Mouse (Mus musculus) fat pad, adult 2 months (tissue): ENCODE data around the gene Rbfox3.

Experiments used
- DNase-seq: peaks from one replicate; pipeline ENCODE4 v3.0.0-alpha.2; 2011; ENCODE audit warnings: low read depth, low spot score; ENCODE audit errors: extremely low read depth

Gene Rbfox3

DNA sequence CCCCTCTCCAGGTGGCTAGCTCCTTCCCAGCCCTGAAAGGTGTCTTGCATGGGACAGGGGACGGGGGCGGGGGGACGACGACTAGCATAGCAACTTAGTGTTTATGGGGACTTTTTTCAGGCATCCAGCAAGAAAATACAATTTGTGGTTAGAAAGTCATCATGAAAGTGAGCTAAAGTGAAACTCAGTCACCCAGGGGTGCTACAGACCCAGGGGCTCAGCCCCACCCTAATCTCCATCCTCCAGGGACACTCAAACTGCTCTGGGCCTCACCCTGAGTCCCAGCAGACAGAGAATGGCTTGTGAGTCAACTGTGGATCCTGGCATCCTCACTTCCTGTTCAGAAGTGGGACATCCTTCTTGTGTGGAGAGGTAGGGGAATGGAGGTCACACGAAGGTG lies 179.7 kb downstream of the Rbfox3 start:
- DNase-seq, result no peak

DNA sequence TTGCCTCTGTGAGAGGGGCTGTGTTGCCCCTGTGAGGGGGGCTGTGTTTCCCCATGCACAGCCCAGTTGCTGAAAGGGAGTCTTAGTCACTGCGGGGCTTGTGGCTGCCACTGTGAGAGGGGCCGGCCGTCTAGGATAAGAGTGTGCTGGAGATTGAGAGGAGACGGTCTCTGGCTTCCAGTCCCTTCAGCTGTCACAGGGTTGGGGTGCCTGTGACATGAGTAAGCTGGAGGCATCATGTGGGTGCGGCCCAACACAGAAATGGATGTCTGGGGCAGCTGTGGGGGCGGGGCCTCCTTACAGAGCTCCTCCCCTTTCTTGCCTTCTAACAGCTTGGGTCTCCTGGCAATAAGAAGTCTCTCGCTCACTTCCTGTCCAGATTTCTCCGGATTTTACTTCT lies 182.0 kb downstream of the Rbfox3 start:
- no peak for DNase-seq

DNA sequence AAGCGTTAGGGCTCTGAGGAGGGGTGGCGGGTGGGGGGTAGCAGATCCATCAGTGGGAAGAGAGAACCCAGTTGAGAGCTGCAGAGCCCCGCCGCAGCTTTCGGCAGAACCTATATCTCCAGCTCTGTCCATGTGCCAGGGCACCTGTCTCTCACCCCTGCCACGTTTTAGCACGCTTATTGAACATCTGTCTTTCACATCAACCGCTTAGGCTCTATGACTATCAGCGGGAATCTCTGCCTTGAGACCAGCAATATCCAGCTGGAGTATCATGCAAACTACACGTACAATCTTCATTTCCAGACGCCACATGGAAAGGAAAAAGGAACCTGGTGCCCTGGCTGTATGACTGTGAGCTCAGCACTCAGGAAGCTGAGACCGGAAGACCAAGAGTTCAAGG lies 182.6 kb downstream of the Rbfox3 start:
- DNase-seq, result no peak

DNA sequence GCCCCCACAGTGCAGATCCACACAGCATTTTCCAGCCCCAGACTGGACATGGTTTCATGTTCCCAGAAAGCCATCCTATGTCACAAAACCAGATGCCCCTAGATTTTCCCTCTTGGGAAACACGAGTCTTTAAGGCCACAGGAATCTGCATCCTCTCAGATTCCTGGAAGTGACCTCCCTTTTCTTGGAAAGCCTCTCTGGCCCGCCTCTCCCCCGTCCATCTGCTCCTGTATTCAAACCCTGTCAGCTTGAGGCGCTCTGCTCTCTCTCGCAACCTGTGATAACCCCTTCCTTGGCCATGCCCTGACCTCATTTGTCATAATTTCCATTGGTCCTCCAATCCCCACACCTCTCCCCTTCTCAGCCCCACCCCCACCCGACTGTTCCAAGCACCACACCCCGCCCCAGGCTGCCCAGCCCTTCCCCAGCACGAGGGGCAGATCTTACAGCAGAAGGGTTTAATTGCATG lies 183.3 kb downstream of the Rbfox3 start:
- no peak for DNase-seq

DNA sequence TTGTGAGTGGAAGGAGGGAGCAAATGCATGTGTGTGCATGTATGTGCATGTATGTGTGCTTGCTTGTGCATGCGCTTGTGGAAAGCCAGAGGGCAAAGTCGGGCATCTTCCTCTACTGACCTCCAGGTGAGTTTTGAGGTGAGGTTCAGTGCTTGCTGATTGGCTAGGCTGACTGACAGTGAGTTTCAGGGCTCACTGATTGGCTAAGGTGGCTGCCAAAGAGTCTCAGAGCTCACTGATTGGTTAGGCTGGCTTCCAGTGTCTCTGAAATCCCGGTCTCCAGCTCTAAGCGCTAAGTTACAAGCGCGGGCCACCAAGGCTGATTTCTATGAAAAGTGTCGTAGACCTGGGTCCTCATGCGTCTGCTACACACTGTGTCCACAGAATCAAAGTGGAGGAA lies 185.0 kb downstream of the Rbfox3 start:
- no peak for DNase-seq

DNA sequence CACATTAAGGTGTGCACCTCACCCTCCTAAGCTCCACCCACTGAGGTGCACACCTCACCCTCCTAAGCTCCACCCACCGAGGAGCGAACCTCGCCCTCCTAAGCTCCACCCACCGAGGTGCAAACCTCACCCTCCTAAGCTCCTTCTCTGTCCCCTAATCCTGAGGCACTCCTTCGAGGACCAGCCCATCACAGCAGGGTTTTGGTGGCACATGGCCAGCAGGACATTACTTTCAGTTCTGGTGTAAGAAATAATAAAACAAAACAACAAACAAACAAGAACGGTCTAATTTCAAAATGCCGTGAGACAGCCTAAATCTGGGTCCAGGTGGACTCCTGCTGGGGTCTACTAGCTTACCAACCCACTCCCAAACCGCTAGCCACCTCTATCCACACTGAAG lies 187.0 kb downstream of the Rbfox3 start:
- no peak for DNase-seq

DNA sequence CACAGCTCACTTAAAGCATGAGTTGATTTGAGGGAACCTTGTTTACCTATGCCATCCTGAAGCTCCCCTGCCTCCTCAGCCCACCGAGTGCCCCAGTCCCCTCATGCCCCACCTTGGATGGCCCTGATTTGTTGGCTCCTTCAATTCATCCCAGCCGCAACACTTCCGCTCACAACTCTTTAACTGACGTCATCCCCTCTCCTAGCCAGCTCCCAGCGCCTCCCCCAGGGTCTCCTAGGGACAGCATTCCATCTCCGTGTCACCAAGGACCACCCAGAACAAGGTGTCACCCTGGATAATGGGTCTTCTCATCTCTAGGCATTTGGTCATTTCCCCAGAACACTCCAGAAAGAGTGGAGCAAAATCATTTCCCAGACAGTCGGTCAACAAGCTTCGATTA lies 188.2 kb downstream of the Rbfox3 start:
- DNase-seq, result no peak

DNA sequence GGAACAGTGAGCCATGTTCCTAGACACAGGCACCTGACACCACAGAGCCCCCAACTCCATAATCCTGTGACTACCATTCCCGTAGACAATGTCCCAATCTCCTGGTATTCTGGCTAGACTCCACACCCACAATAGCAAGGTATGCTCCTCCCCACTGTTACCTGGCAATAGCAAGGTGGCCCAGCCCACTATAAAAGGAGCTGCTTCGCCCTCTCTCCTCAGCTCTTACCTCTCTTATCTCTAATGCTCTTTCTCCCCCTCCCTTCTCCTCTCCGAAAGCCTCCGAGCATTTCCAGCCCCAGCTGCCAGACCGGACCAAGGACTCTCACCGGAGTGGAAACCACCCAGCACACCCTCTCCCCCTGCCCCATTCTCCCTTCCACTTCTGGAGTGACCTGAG lies 189.5 kb downstream of the Rbfox3 start:
- DNase-seq, result no peak

DNA sequence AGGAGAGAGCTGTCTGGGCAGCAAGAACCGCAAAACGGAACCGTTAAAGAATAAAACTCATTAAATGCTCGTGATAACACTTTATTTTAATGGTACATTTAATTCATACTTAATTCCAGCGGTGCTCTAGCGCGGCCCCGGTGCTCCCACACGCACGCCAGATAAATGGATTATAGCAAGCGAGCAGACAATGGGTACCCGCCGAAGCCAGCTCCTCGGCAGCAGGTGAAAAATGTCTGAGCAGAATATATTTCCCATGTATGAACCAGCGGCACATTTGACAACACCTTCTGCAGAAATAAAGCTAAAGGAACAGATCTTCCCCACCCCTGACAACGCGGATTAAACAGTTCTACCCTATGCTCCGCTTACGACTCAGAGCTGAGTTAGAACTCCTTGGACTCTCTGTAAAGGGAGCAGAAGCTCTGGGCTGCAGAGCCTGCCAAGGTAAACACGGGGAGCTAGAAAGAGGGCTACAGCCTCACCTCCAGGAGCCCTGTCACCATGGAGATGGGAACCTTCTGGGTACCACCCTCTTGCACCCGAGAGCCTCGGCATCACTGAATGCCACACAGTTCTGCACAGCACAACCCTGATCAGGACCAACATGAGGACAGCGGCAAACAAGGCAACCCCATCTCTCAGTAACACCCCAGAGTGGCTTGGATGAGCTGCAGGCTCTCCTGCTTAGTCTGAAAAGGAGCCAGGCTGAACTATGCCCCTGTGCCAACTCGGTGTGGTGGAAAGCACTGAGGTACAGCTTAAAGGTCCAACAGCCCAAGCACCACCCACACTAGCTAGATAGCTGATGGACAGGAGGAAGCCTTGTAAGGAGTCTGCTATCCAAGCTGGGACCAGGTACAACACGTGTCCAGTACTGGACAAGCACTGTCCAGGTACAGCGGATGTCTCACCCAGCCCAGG lies 196.5 kb downstream of the Rbfox3 start:
- DNase-seq, result no peak

DNA sequence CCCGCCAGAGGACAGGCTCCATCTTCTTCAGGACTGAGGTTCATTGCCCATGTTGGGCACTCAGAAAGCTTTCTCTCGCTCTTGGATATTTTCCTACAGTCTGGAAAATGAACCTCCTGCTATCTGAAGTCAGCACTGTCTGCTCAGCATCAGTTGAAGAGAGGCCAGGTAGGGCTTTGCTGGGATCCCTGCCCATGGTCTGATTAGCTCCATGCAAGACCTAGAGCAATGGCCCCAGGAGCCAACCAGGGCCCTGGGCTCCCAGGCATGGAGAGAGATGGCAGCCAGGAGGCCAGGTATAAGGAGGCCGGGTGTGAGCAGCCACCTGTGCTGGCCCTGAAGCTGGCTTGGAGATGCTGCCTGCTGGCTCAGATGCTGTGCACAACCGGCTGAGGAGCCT lies 198.6 kb downstream of the Rbfox3 start:
- DNase-seq, result no peak

DNA sequence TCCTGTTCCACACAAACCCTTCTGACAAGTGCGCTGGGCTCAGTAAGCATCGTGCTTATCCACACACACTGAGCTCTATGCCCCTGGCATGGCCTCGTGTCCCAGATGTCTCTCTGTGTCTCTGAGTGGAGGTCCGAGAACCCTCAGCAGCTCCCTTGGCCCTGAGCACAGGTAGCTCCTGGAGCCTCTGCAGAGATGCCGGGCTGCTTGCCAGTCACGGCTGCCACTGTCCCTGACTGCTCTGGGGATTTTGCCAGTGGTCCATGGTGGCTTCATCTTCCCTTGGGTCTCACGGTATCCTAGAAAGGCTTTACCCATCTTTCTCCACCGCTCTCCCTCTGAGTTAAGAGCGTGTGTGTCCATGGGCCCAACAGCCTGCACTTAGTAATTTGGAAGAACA lies 199.3 kb downstream of the Rbfox3 start:
- no peak for DNase-seq

DNA sequence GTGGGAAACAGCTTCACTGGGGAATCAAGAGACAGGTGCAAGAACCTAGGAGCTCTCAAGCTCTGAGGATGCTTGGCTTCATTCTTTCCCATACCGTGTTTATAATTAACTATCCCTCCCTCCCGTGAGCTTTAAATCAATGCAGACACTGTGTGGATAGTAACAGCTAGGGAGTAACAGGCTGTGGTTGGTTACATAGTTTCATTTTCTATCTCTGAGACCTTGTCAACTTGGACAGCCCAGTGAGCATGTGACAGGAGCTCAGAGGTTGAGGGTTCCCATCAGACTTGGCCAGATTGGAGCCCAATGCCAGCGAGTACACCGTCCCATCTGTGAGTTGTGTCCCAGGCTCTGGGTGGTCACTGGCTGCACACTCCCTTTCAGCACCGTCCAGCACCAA lies 201.4 kb downstream of the Rbfox3 start:
- DNase-seq, result no peak

DNA sequence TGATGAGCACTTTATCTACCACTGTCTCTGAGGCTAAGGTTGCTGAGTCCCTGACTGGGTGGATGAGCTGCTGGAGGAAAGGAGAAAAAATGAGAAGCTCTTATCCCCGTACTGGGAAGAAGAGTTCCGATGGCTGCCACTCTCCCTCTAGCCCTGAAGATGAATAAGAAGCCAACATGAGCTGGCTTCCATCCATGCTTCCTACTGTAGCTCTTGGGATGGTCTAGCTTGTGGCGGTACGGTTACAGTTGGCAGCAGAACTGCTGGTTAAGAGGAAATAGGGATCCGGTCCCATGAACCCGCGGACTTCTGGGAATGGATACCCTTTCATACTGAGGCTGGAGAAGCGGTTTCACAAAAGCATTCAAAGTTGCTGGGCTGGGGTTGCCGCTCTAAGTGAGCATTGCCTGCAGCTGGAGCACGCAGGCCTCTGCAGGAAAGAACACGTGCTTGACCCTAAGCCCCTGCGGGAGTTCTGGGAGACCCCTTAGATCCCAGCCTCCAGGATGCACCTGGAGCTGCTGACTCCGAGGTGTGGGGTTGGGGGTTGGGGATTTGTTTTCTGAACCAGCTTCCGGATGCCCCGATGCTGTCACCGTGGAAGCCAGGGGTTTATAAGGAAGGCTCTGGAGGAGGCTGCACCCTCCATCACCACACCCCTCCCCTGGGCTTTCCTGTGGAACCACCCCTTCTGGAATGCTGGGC lies 215.0 kb downstream of the Rbfox3 start:
- DNase-seq, result no peak

DNA sequence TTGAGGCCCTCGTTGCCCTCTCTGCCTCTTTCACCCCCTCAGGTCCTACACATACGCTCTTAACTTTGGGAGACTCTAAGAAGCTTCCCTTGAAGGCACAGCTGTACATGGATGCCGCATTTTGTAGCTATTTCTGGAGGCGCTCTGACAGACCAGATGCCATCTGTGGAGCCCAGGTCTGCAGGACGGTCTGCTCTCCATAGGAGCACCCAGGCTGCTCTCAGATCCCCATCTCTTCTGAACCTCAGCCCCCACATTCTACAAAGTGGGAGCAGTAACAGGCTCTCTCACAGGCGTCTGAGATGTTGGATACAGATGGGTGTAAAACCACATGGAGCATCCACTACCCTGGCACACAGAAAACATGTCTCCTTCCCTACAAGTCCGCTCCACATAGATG lies 218.1 kb downstream of the Rbfox3 start:
- DNase-seq, result no peak

DNA sequence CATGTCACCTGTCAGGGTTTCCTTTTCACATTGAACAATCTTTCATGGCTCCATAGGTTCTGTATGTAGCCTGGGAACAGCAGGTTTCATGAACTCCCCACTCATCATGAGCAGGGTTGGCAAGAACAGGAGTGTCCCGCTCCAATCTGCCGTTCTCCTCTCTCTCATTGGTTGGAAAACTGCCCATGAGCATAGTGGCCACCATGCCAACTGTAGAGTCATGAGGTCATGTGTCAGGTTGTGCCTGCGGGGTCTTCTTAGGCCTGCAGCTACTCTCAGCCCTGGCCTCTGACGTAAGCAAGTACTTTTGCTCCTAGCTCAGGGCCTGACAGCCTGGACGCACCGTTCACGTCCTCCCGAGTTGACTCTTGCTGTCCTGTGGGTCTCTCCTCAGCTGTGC lies 221.1 kb downstream of the Rbfox3 start:
- no peak for DNase-seq

DNA sequence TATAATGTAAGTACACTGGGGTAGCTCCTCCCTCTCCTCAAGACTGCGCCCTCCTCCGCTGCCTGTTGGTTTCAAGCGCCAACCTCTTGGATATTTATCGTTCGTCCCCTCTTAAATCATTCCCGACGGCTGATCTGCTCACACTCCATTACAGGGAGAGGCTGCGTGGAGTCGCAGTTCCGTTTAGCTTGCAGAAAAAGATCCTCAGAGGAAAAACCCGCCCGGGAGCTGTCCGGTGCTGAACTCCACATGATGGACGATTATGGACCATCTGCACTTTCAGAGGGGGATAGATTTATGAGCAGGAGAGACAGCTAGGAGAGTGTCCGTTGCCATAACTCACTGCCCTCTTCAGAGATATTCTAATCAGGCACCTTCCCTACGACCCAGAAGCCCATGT lies 226.0 kb downstream of the Rbfox3 start:
- no peak for DNase-seq

DNA sequence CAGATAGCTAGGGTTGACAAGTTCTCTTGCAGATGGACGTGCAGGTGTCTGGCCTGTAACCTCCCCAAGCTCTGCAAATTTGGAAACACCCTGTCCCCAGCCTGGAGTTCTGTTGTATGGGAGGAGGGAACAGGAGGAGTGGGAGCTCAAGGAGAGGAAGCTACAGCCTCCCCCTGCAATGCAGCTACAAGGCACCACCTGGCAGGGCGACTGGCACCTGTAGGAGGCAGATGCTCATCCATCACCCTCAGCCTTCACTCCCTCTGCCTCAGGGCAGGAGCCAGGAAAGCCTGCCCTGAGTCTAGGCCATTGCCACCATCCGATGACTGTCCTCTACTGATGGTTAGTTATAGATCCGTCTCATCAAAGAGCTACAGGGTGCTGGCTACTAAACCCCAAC lies 226.7 kb downstream of the Rbfox3 start:
- DNase-seq, result no peak

DNA sequence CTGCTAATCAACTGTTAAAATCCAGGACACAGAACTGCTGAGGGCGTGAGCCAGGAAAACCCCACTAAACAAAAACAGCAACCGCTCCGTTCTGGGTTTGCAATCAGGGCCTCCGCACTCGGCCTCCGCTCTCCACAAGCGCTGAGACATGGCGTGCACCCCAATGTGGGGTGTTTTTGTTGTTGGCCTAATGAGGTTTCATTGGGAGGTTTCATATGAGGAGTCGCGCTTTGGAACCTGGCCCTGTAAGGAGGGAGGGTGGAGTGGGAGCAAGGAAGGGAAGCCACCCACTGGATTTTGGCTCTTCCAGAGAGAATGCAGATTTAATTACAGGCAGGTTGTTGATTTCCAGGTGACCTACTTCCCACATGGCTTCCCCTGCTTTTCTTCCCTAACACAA lies 230.7 kb downstream of the Rbfox3 start:
- no peak for DNase-seq

DNA sequence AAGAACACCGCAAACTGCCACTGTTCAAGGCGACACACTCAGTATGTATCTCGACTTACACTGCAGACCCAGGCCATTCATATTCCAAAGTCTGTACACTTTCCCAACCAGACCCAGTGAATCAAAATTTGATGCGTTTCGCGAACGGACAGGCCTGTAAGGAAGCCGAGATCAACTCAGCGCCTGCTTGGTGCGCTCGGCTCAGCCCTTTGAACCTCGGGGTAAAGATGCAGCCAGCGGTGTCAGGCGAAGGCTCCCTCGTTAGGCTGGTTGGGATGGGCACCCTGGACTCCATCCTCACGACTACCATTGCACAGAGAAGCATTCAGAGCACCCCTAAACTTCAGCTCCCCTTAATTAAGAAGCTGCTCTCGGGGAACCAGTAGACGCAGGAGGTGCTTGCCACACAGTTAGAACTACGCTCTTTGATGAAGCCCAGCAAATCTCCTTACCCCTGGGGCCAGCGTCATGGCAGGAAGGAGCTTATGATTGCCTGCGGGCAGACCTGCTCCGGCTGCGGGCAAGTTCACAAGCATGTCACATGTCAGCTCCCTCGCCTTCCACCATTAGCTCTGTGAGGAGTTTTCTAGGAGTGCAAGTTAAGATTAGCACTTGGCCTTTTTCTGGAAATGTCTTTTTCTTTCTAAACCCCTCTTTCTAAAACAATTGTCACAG lies 231.5 kb downstream of the Rbfox3 start:
- DNase-seq, result no peak

DNA sequence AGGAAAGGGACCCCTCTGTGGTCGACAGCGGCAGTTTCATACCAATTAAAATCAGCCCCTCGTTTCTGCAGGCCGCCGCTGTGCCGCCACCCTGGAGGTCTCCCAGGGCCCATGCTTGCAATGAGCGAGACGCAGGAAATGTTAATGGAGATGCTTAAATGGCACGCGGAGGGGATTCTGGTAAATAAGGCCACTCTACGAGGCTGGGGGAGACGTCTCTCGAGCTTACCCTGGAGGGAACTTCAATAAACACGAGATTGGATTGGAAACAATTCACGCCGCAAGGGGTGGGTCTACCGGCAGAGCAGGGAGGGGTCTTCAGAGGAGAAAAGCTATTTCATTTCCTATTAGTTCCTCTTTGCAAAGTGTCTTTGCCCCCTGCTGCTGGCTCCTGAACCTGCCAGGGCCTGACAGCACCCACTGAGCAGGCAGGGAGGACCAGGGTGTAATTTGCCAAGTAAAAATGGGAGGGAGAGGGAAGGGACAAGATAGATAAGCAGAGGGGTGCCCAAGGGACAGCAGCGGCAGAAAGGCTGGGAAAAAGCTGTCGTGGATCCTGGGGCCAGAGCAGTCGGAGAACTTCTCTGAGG lies 232.8 kb downstream of the Rbfox3 start:
- DNase-seq, result no peak

DNA sequence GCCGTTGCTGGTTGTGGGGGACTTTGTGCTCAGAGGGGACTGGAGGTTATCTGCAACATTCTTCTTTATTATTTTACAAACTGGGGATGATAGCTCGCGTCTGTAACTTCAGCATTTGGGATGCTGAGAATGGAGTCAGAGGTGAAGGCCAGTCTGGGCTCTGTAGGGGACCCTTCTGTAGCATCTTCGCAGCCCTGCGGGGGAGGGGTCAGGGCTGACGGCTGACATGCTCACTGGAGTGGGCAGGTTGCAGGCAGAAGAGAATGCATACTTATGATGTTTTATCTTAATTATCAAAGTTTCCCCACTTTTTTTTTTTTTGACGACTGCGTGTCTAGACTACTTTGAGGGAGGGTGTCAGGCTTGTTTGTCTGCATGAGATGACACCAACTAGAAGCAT lies 234.1 kb downstream of the Rbfox3 start:
- DNase-seq, result no peak
